Mouse (Mus musculus) ES-Bruce4 (cell line): ENCODE measurements around the gene Ttc39a.

ENCODE experiments used
- CTCF ChIP-seq: IDR thresholded peaks from one replicate; pipeline ENCODE4 v1.8.1; 2011; ENCODE audit warnings: low read depth, low read length
- EP300 ChIP-seq: IDR thresholded peaks from 2 replicates; pipeline ENCODE4 v1.6.1; 2011; ENCODE audit warnings: low read depth, low read length; ENCODE audit not compliant: insufficient read depth
- POLR2A ChIP-seq: IDR thresholded peaks from one replicate; pipeline ENCODE4 v1.8.1; 2011; ENCODE audit warnings: low read length; ENCODE audit not compliant: insufficient read depth

- no peak for TF ChIP-seq CTCF
- TF ChIP-seq POLR2A = no peak
- no peak for TF ChIP-seq EP300
Measured at GRCm38 (mm10) chr4:109445397-109445796, 39.0 kb downstream of the Ttc39a start.
